Mouse (Mus musculus) heart, embryonic 14.5 days (tissue): ENCODE results near the gene Ccdc138. TPM values are rescaled to one million over a fixed set of nuclear protein-coding genes. Genes with fewer than 3 reads are reported as not detected.
"Not testable (repeated sequence)": the region's sequence is repeated elsewhere in the genome, so short reads cannot be mapped to it uniquely, and the experiment has no call there.

Experiments used
- ATAC-seq: fragments of 200-750 bp; cut with Nextera tagmentation; 2 replicates; pipeline ENCODE4 v1.8.0; 2017; ENCODE audit warnings: low read depth, moderate TSS enrichment; ENCODE audit not compliant: insufficient number of reproducible peaks, insufficient read depth, low FRiP score
- H3K27ac ChIP-seq, 2 experiments: fragments of 200-500 bp in 1 of 2; fragments of 300-500 bp in 1 of 2; sonication (generic) in 1 of 2; replicated peaks in 1 of 2; 2 replicates each; pipeline ENCODE4 v1.5.1; 2012 to 2014; ENCODE audit warnings: low read depth in 2 of 2, low read length in 2 of 2, control low read depth in 1 of 2, mild to moderate bottlenecking in 1 of 2, mixed read lengths in 1 of 2; ENCODE audit not compliant: control insufficient read depth in 1 of 2, insufficient read depth in 1 of 2
- H3K27me3 ChIP-seq: fragments of 300-500 bp; sonication (generic); 2 replicates; pipeline ENCODE4 v1.6.1; 2014; ENCODE audit warnings: mild to moderate bottlenecking, low read length, control low read depth; ENCODE audit not compliant: control insufficient read depth, insufficient read depth
- H3K36me3 ChIP-seq: fragments of 300-500 bp; sonication (generic); 2 replicates; pipeline ENCODE4 v1.6.1; 2014; ENCODE audit warnings: mild to moderate bottlenecking, control low read depth, low read length, mixed read lengths; ENCODE audit not compliant: control insufficient read depth, insufficient read depth
- H3K4me1 ChIP-seq, 2 experiments: fragments of 200-500 bp in 1 of 2; fragments of 300-500 bp in 1 of 2; sonication (generic) in 1 of 2; 2 replicates each; pipeline ENCODE4 v1.6.1; 2012 to 2014; ENCODE audit warnings: low read length in 2 of 2, control low read depth in 1 of 2, mixed read lengths in 1 of 2; ENCODE audit not compliant: control insufficient read depth in 2 of 2, insufficient read depth in 2 of 2
- H3K4me2 ChIP-seq: fragments of 300-500 bp; sonication (generic); 2 replicates; pipeline ENCODE4 v1.6.1; 2014; ENCODE audit warnings: mild to moderate bottlenecking, low read length
- H3K4me3 ChIP-seq, 2 experiments: fragments of 200-500 bp in 1 of 2; fragments of 300-500 bp in 1 of 2; sonication (generic) in 1 of 2; 2 replicates each; pipeline ENCODE4 v1.5.1; 2012 to 2014; ENCODE audit warnings: low read length in 2 of 2, mild to moderate bottlenecking in 2 of 2, control low read depth in 1 of 2, low read depth in 1 of 2, moderate library complexity in 1 of 2; ENCODE audit not compliant: control insufficient read depth in 1 of 2, insufficient read depth in 1 of 2
- H3K9ac ChIP-seq: fragments of 300-500 bp; sonication (generic); 2 replicates; pipeline ENCODE4 v1.6.1; 2014; ENCODE audit warnings: mild to moderate bottlenecking, low read length
- H3K9me3 ChIP-seq: fragments of 300-500 bp; sonication (generic); 2 replicates; pipeline ENCODE4 v1.6.1; 2016; ENCODE audit warnings: low read length, control low read depth; ENCODE audit not compliant: control insufficient read depth
- WGBS: fragments of 180-500 bp; shearing (Covaris S2); extraction: QIAGEN DNeasy Blood & Tissue Kit; methylation state at CpG from one replicate; pipeline ENCODE4 v1.1.7; 2014; 5-methylcytosine and 5-hydroxymethylcytosine counted together
- polyA plus RNA-seq: library from polyadenylated mRNA; unstranded; fragments of >200 nt; fragmentation: Nextera tagmentation; extraction: Ambion mirVana; gene quantifications from 2 replicates; pipeline ENCODE4 v1.2.1, GENCODE M21; 2014

Ccdc138 gene
- polyA plus RNA-seq, 1 experiment from 2014 or later: 6.7 TPM

DNA sequence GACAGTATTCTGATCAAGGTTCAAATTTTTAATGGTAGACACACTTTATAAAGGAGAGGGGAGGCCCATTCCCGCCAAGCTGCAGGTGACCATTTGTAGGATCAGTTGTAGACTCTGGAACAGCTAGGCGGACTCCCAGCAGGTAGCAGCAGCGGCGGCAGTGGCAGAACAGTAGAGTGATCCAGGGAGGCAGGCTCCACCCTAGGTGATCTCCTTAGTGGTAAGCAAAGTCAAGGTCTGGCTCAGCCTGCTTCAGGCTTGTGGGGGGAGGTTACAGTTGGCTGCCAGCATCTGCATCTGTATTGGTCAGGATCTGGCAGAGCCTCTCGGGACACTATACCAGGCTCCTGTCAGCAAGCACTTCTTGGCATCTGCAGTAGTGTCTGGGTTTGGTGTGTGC lies 38.5 kb downstream of the Ccdc138 start:
- WGBS: 79% methylated on average over 5 of the region's 5 CpGs
- not testable (repeated sequence) for H3K9ac ChIP-seq, H3K4me1 ChIP-seq, H3K4me2 ChIP-seq, H3K36me3 ChIP-seq, H3K27ac ChIP-seq, ATAC-seq, H3K27me3 ChIP-seq, H3K9me3 ChIP-seq, H3K4me3 ChIP-seq

DNA sequence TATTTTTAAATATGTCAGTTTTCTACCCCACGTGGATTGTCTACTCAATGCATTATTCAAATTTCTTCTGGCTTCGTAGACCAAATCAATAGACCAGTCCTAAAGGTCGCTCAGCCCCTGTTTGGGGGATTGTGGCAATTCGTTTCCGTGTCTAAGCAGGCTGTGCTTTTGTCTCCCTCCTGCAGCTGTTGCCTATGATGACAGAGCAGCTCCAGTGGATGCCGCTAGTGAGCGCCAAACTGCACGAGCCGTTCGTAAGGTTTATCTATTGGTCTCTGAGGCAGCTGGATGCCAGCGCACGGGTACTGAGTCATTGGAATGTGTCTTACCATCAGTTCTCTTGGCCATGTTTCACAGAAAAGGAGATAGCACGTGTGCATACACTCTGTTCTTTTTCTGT lies 42.9 kb downstream of the Ccdc138 start:
- Histone ChIP-seq H3K36me3 (0 out of 2 replicates have a peak, but pooled peaks cover 4% of the 10 kb centered on the region), H3K27ac (no peak overlapping the region), H3K4me3 (no peak overlapping the region), H3K9me3 (no peaks in the 10 kb centered on the region), H3K9ac (no peak overlapping the region), H3K4me2 (no peak overlapping the region), H3K27me3 (no peaks in the 10 kb centered on the region), H3K4me1 (peaks cover 0 to 3% of the 10 kb centered on the region in 2 experiments; a peak in 1 of 4 replicates)
- 53% methylated on average over 13 of the region's 13 CpGs for WGBS
- ATAC-seq: no peak

DNA sequence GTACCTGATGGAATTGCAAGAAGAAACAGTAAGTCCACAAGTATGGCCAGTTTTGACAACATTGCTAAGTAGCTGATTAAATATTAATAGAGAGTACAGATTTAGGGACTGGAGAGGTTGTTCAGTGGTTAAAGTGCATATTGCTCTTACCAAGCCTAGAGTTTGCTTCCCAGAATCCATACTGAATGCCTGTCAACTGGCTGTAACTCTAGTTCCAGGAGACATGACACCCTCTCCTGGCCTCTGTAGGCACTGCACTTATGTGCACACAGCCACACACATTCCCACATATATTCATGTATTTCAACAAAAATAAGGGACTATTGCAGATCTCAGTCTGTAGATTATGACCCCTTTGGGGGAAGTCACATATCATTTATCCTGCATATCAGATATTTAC lies 51.0 kb downstream of the Ccdc138 start:
- H3K9me3 ChIP-seq: no peaks in the 10 kb centered on the region
- H3K4me1 ChIP-seq: no peaks in the 10 kb centered on the region

DNA sequence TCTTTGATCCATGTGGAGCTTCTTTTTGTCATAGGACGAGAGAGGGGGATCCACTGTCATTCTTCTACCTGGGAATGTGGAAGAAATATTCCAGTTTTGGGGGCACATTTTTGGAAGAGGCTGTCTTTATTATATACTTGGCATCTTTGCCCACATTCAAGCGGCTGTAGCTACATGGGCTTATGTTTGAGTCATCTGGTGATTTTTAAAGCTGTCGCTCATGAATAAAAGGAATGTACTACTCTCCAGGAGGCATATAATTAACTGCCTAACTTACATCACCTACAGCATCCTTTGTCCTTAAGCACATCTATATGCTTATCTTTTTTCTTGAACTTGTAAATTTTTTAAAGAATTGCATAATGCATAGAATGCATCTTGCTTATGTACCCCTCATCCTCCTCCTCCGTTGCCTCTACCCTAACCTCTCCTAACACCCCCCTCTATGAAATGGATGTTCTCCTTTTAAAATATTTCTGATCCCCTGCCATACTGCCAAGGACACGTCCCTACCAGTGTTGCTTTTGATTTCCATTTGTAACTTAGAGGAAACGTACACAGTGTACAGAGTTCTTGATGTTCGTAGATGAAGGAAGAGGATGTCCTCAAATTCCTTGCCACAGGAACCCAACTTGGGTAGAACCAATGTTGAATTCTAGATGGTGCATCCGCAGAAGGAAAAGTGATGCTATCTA lies 57.1 kb downstream of the Ccdc138 start:
- Histone ChIP-seq H3K27me3 (no peaks in the 10 kb centered on the region), H3K4me2 (no peak overlapping the region), H3K9ac (no peak overlapping the region), H3K4me3 (no peak overlapping the region), H3K9me3 (no peaks in the 10 kb centered on the region), H3K27ac (no peak overlapping the region), H3K4me1 (no peaks in the 10 kb centered on the region), H3K36me3 (no peaks in the 10 kb centered on the region)
- WGBS: 81% methylated on average over 8 of the region's 8 CpGs
- no peak for ATAC-seq

More for the DNA sequence above, 51.0 kb downstream of the Ccdc138 start:
- Histone ChIP-seq H3K27ac (no peak overlapping the region), H3K27me3 (no peaks in the 10 kb centered on the region), H3K36me3 (no peaks in the 10 kb centered on the region), H3K9ac (no peak overlapping the region), H3K4me3 (no peak overlapping the region), H3K4me2 (no peak overlapping the region)
- ATAC-seq: no peak

DNA sequence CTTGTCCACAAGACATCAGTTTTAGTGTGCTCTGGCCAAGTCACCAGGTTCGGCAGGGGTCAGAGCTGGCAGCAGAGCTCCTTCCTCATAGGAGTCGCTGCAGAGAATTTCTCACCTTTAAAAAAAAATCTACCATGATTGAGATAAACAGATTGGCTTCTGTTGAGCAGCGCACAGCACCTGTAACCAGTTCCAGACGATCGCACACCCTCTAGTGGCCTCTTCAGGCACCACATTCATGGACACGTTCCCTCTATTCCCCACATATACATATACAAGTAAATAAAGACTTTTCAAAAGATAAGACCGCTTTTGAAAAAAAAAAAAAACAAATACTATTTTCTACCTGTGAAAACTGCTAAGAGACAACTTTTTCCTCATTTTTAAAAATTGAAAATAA lies 61.4 kb downstream of the Ccdc138 start:
- no peak overlapping the region for H3K4me2 ChIP-seq
- ATAC-seq: no peak

DNA sequence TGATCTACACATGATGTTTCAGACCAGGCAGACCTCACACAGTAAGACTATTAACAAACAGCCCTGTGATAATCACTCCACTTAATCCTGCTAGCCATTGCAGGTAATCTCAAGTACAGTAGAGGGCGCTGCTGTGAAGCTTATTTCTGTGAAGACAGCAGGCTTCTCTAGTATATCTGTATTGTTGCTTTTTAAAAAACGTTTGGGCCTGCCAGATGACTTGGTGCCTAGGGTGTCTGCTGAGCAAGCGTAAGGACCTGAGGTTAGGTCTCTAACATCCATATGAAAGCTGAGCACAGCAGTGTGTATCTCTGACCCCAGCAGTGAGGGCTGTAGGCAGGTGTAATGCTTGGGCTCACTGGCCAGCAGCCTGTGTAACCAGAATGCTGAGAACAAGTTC lies 62.2 kb downstream of the Ccdc138 start:
- H3K27ac ChIP-seq: no peak overlapping the region
- no peak overlapping the region for H3K4me2 ChIP-seq
- no peaks in the 10 kb centered on the region for H3K36me3 ChIP-seq
- H3K9me3 ChIP-seq: no peaks in the 10 kb centered on the region
- H3K9ac ChIP-seq: no peak overlapping the region
- ATAC-seq: no peak
- H3K4me1 ChIP-seq: no peaks in the 10 kb centered on the region
- 21% methylated on average over 3 of the region's 3 CpGs for WGBS
- no peaks in the 10 kb centered on the region for H3K27me3 ChIP-seq
- H3K4me3 ChIP-seq: no peak overlapping the region

More for the DNA sequence above, 61.4 kb downstream of the Ccdc138 start:
- Histone ChIP-seq H3K27me3 (no peaks in the 10 kb centered on the region), H3K9ac (no peak overlapping the region), H3K4me1 (no peaks in the 10 kb centered on the region), H3K36me3 (no peaks in the 10 kb centered on the region), H3K4me3 (no peak overlapping the region), H3K9me3 (no peaks in the 10 kb centered on the region), H3K27ac (no peak overlapping the region)
- WGBS: 21% methylated on average over 7 of the region's 7 CpGs

DNA sequence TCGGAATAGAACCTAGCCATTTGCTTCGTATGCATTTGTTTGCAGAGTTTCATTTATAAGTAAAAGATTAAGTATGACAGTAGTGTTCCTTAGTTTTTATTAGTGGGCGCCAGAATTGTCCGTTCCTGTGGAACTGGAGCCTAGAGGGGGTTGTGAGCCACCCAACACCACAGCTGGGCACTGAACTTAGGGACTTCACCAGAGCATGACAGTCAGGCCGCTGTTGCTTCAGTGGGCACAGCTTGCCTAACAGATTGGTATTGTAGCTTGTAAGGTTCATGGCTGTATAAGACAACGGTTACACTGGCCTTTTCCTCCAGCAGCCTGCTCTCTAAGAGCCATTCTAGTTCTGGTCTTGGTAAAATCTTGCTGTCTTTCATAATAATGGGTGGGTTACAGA lies 62.8 kb downstream of the Ccdc138 start:
- H3K36me3 ChIP-seq: no peaks in the 10 kb centered on the region
- ATAC-seq: no peak
- WGBS: 91% methylated on average over 6 of the region's 6 CpGs
- H3K4me3 ChIP-seq: no peak overlapping the region
- H3K4me1 ChIP-seq: no peaks in the 10 kb centered on the region
- no peak overlapping the region for H3K27ac ChIP-seq
- no peaks in the 10 kb centered on the region for H3K27me3 ChIP-seq
- H3K4me2 ChIP-seq: no peak overlapping the region
- no peak overlapping the region for H3K9ac ChIP-seq
- H3K9me3 ChIP-seq: no peaks in the 10 kb centered on the region
